Mouse (Mus musculus) myocyte (in vitro differentiated cells): ENCODE data around the gene Kank1.

ENCODE experiments used
- MAX ChIP-seq: IDR thresholded peaks from one replicate; pipeline ENCODE4 v1.6.1; 2011; ENCODE audit warnings: low read depth, mild to moderate bottlenecking, control low read depth
- MYOG ChIP-seq, 3 experiments: IDR thresholded peaks; one replicate each; pipeline ENCODE4 v1.6.1; 2011; ENCODE audit warnings: control low read depth in 2 of 3, low read depth in 2 of 3, mild to moderate bottlenecking in 2 of 3; ENCODE audit not compliant: insufficient read length in 2 of 3, control insufficient read depth in 1 of 3, insufficient read depth in 1 of 3
- POLR2A ChIP-seq: IDR thresholded peaks from one replicate; pipeline ENCODE4 v1.6.1; 2011; ENCODE audit warnings: low read depth, mild to moderate bottlenecking, control low read depth, moderate library complexity; ENCODE audit not compliant: insufficient read length
- TCF12 ChIP-seq: IDR thresholded peaks from one replicate; pipeline ENCODE4 v1.6.1; 2011; ENCODE audit warnings: mild to moderate bottlenecking, control low read depth; ENCODE audit not compliant: poor library complexity, insufficient read depth, severe bottlenecking
- USF1 ChIP-seq: IDR thresholded peaks from one replicate; pipeline ENCODE4 v1.6.1; 2011; ENCODE audit warnings: low read depth, mild to moderate bottlenecking, control low read depth, moderate library complexity

DNA sequence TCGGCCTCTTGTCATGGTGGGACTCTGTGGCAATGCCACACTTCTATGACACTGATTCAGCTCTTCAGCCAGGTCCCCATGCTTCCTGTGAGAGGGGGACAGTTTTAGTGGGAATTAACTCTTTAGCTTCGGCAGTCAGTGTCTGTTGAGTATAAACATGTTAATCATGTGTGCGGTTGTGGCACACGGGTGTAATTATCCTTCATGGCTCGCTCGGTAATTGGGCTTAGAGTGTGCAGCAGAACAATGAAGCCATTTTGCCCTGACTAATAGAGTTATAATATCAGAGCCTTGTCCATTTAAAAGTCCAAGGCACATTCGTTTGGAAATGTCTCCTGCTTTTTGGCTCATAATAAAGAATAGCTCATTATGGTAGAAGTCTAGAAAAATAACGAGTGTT is 164.7 kb downstream of the Kank1 start:
- TF ChIP-seq MAX (no peak), MYOG (IDR thresholded peaks at IDR 0.05; ENCODE audit: control insufficient read depth in 1 of 3, insufficient read depth in 1 of 3, insufficient read length in 2 of 3, low read depth in 2 of 3) (no peak), TCF12 (no peak), POLR2A (no peak), USF1 (no peak)
